Mouse (Mus musculus): Measurements from ENCODE around the gene Gng7. TPM values are rescaled to one million over a fixed set of nuclear protein-coding genes. Genes with fewer than 3 reads are reported as not detected.

Gng7 gene
- total RNA-seq, 2 experiments from 2014 or later = 0.57 to 0.83 TPM

DNA sequence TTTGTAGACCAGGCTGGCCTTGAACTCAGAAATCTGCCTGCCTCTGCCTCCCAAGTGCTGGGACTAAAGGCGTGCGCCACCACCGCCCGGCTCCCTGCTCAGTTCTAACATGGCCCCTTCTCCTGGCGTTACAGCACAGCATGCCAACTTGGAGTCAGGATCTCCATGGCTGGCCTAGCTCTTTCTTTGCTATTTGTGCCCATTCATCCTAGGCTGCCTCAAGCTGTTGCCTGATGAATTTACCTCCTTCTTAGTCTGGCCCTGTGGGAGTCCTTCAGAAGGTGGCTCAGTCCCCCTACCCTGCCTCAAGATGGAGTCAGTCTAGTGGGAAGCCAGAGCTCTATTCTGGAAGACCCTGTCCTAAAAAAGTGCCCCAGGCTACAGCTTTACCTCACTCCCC lies 12.1 kb upstream of the Gng7 start:
- ATAC-seq (replicated peaks; ENCODE audit: poor library complexity) = no peak

DNA sequence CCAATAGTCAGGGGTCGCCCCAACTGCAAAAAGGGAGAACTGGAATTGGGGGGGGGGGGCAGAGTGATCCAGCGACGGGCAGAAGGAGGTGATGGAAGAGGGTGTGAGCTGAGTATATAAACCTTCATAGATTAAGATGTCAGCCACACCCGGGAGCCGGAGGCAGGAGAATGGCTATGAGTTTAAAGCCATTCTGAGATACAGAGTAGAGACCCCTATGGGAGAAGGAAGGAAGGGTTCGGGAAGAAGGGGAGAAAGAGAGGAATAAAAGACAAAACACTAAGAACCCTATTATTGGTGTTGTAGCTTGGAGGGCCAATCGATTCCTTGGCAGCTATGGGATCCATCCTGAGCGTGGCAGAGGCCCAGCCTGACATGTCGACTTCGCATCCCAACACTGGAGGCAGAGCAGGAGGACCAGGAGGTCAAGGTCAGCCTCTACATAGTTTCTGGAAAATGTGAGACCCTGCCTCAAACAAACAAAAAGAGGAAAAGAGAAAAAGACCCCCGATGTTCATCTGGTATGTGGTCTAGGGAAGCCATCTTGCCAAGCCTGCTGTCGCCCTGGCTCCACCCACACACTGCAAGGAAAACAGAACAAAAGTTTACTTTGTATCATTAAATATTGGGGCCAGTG lies 11.0 kb upstream of the Gng7 start, which contains the start of gene Diras1:
Gene Diras1 (minus strand): TSS at position 24 of the 637 bp plus-strand sequence.
- no peak for ATAC-seq (replicated peaks; ENCODE audit: poor library complexity)

DNA sequence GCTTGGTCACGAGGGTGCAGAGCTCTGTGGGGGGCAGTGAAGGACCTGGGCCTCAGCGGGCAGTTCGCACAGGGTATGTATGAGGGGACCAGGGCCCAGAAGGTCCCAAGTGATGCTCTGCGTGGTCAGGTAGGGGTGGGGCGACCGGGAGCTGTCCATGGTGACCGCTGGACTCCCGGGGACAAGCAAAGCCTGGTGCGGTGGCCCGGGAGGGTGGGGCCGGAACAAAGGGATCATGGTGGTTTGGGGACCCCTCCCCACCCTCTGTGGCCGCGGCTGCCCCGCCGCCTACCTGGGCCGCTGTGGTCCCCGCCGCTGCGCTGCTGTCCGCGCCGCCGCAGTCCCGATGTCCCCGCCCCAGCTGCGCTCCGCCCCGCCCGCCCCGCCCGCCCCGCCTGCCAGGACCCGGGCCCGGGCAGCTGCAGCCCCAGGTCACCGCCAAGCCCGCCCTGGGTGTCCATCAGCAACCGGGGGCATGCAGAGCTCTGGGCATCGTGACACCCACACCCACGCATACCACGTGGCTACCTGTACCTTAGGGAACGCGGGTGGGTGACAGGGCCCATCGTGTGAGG lies 10.4 kb upstream of the Gng7 start:
- no peak for ATAC-seq (replicated peaks; ENCODE audit: poor library complexity)

DNA sequence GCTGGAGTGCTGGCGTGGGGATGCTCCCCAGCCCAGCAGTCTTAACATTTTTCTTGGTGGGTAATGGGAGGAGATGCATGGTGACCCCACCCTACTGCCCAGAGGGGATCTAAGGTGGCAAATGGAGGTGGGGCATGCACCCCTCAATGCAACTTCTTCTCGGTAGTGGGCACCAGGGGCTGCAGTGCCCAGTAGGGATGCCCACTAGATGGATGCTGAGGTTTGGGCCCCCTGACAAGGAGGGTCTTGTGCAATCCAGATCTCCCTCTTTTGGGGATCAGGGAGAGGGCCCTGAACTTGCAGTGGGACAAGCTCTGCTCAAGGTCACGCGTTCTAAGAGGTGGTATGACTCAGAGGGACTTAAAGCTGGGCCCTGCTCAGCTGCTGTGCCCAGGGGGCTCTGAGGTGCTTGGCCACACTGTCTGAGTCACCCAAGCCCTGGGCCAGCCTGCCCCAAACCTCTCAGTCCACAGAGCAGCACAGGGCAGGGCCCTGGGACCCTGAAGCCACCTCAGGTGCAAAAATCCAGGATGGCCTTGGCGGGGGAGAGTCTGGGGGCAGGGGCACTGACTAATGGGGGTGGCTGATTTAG lies 9.7 kb upstream of the Gng7 start:
- no peak for ATAC-seq (replicated peaks; ENCODE audit: poor library complexity)

DNA sequence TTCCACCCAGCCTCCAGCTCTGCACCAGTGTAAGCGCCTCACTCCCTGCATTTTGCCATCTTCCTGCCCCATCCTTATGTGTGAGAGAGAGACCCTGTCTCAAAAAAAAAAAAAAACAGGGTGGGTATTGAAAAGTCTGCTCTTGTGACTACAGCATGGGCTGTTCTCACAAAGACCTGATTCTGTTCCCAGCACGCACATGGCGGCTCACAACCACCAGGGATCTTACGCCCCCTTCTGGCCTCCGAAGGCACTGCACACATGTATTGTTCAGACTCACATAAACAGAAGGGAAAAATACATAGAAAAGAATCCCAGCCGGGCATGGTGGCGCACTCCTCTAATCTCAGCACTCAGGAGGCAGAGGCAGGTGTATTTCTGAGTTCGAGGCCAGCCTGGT lies 8.0 kb upstream of the Gng7 start:
- ATAC-seq (replicated peaks; ENCODE audit: poor library complexity) = no peak

DNA sequence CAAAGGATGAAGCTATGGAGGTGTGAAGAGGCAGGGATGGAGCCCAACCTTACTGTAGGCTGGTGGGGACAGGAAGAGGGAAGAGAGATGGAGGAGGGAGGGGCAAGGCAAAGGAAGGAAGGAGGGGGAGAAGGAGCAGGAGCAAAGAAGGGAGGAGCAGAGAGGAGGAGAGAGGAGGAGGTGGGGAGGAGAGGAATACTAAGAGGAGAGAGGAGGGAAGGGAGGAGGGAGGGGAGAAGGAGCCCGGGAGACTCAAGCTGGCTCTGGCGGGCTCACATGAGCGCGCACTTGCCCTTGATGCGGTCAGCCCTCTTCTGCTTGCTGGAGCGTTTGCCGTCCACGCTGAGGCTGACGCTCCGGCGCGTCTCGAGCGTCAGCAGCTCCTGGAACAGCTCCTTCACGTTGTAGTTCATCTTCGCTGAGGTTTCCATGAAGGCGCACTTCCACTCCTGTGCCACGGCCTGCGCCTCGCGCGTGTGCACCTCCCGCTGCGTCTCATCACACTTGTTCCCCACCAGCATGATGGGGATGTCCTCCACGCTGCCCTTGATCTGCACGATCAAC lies 6.9 kb upstream of the Gng7 start:
- no peak for ATAC-seq (replicated peaks; ENCODE audit: poor library complexity)

DNA sequence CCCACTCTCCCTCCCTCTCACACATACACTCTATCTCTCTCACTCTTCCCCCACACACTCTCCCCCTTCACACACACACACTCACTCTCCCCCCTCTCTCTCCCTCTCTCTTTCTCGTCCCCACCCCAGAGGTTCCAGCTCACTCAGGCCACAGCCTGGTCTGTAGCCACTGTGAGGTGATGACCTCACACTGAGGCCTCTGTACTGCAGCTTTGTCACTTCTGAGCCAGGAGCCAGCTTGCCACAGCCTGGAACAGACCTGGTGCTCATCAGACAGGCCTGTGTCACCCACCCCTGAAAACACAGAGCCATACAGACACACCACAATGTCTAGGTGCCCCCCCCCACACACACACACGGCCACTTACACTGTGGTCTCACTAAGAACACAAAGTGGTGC lies 5.5 kb upstream of the Gng7 start:
- no peak for ATAC-seq (replicated peaks; ENCODE audit: poor library complexity)

DNA sequence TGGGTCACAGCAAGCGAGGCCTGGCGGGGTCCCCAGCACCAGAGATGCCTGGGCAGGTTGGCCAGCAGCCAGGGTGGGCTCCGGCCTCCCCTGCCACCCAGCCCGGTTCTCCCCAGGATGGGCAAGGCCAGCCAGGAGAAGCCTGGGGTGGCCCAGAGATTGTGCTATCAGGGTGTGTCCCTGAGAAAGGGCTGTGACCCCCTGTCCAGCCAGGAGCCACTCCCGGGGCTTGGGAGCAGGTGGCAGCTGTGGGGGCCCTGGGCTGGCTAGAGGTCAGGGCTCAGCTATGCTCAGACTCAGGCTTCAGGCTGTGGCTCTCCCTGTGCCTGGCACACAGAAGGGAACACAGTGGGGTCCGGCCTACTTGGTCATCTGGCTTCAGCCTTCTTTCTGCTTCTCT lies 4.9 kb upstream of the Gng7 start:
- no peak for ATAC-seq (replicated peaks; ENCODE audit: poor library complexity)

DNA sequence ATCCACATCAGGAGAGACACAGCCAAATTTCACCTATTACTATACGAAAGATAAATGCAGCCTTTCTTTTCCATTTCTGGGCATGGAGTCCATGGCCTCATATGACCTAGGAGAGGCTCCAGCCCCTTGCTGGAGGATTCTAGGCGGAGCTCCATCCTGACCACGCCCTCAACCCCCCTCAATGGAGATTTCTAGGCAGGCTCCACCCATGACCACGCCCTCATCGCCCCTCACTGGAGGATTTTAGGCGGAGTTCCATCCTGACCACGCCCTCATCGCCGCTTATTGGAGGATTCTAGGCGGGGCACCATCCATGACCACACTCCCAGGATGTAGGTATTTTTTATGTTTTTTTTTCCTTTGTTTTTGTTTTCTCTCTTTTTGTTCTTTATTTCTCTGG lies 3.6 kb upstream of the Gng7 start:
- ATAC-seq (replicated peaks; ENCODE audit: poor library complexity) = peak; percentile 27

DNA sequence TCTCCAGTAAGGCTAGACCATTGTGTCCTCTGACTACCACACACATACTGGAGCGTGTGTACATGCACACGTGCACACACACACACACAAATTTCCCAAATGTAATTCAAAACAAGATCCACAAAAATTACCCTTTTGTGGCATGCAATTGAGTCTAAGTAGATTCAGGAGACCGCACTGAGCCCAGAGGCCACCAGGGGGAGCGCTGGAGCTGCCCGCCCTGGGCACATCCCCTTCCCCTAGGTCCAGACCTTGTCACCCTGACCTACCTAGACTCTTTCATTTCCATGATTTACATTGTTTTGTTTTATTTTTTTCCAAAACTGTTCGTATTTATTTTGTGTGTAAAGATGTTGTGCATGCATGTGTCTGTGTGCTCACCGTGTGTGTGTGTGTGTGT lies 1.9 kb upstream of the Gng7 start:
- peak; percentile 56 for ATAC-seq (replicated peaks; ENCODE audit: poor library complexity)

DNA sequence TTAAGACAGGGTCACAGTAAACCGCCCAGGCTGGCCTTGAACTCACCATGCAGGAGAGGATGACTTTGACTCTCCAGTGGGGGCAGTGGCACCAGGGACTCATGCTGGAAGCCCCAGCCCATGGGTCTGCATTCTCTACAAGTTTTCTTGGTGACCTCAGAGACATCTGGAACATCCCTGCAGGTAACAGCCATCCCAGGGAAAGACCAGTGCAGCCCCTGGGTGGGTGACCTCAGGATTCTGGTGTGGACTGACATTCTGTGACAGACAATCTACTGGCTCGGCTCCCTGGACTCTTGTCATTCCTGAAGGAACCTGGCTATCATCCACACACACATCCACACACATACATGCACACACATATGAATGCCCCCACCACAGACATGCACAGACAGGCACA lies 921 bp upstream of the Gng7 start:
- ATAC-seq (replicated peaks; ENCODE audit: poor library complexity) = no peak

DNA sequence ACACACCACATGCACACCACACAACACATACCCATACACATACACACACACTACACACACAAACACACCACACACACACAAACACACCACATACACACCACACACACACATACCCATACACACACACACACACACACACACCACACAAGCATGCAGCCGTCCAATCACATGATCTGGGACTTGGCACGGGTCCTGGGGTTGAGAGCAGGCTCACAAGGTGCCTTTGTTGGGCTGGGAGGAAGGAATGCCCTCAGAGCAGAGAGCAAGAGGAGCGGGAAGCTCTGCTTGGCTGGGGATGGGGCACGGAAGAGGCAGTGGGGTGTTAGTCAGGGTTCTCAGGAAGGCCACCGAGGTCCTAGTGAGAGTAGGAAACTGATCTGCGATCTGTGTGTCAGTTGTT lies 3.9 kb downstream of the Gng7 start:
- ATAC-seq (replicated peaks; ENCODE audit: poor library complexity) = no peak

DNA sequence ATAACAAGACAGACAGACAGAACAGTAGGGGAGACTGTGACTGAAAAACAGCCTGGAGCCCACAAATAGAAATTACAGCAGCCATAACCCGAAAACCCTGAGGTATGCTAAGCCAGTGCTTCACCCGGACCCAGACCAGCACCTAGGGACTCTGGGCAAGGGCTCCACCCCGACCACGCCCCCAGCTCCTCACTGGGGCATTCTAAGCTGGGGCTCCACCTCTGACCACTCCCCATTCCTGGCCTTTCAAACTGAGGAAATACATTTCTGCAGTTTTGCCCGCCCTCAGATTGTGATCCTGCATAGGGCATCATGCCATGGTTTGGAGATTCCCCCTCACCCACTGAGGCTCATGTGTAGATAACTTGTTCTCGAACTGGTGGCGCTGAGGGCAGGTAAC lies 7.5 kb downstream of the Gng7 start:
- ATAC-seq (replicated peaks; ENCODE audit: poor library complexity) = peak; percentile 61

DNA sequence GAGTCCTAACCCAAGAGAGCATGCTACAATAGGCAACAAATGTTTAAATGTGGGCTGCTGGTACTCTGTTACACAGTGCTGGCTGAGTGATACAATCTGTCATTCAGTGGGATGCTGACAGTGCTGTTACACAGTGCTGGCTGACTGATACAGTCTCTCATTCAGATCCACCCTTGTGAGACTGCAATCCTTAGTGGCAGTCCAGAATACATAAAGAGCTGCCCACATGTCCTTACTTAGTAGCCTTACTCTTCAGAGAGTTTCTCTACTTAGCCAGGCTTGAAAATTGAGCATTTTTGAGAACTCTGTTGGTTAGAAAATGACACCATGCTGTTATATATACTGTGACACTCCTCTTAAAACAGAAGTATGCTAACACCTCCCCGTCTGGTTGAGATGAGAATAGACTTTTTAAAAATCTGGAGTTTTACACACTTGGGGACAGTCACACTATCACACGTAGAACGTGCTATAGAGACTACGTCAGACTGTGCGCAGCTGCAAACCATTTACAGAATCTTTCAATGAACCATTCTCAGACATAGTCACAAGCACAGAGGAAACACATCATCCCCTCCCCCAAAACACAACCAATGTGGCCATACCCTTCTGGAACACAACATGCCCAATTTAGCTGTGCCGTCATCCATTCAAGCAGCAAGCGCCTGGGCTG lies 8.6 kb downstream of the Gng7 start:
- no peak for ATAC-seq (replicated peaks; ENCODE audit: poor library complexity)

DNA sequence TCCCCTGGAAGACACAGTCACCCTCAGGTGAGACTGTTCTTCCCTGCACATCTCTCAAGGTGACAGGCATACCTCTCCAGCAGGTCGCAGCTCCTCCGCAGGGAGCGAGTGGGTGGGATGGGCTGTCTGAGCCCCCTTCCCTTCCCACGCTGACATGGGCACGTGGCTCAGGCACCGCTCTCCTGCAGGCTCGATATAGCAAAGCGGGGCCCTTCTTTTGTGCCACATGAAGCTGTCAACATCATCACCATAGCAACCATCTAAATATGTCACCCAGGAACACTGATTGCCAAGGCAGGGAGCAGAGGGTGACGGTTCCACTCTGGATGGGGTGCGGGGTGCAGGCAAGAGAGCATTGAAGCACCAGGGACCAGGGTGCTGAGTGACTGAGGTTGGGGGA lies 13.6 kb downstream of the Gng7 start:
- no peak for ATAC-seq (replicated peaks; ENCODE audit: poor library complexity)

DNA sequence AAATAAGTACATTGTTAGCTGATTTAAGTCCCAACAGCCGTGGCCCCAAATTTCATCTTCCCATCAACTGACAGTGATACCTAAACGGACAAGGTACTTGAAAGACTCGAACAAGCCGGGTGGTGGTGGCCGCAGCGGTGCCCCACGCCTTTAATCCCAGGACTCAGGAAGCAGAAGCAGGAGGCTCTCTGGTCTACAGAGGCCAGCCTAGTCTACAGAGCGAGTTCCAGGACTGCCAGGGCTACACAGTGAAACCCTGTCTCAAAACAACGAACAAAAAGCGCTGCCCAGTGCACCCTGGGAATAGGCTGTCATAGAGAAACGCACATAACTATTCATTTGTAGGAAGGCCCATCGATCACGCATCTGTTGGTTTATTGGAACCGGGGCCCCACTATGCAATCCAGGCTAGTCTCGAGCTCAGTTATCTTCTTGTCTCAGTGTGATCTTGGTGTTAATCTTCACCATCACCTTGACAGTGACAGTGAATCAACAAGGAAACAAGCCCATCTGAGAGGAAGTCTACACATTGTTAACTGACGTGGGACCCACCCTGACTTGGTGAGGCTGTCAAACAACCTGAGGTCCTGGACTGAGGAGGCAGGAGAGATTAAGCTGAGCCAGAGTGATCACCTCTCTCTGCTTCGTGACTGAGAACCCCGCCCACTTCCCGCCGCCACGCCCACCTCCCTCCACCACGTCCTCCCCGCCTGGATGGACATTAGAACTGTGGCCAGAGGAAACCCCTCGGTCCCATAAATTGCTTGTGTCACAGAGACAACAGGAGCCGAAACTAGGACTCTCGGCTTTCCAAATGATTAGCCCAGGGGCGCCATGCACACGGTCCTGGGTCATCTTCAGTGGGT lies 14.3 kb downstream of the Gng7 start:
- peak; percentile 26; the same call in 1 of the 2 replicates for ATAC-seq (replicated peaks; ENCODE audit: poor library complexity)

DNA sequence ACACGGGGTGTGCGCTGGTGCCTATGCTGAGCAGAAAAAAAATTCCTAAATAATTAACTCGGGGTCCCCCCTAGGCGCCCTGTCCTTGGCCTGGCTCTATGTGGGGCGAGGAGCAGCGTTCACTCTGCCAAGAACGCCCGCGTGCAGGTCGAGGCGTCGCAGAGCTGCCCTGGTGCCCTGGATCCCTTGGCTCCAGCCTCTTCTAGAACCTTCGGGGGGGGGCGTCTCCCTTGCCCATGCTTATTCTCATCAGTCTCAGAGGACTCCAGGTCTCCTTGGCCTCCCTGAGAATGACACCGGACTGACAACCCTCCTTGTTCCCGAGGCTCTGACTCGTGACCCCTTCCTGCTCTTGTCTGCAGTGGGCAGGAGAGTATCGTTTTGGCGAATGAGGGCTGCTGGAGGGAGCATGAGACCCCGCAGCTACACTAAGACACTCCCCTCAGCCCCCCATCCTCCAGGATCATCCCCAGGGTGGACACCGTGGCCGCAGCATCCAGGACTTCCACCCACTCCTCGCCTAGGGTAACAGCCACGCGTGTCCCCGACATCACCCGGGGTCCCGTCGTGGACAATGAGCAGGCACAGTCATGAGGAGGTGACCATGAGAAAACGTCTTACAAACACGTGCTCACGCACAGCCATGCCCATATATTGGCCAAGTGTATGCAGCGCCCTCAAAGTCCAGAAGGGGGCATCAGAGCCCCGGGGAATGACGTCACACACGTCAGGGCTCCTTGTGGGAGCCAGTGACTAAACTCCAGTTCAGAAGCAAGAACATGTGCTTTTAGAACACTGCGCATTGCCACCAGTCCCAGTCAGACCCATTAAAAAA lies 15.2 kb downstream of the Gng7 start:
- ATAC-seq (replicated peaks; ENCODE audit: poor library complexity) = peak; percentile 78

DNA sequence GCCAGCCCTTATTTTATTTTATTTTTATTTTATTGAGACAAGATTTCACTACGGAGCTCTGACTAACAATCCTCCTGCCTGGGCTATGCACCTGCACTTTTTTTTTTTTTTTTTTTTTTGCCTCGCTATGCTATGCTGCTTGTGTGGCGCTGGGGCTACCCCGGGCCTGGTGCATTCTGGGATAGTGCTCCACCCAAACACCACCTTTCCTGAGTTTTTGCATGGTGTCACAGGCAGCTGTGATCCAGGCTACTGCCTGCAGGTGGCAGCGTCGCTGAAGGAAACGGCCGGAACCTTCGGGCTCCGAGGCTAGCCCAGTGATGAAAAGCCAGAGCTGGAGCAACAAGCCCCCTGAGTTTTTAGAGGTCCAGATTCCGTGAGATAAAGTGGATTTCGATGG lies 16.0 kb downstream of the Gng7 start:
- peak; percentile 71 for ATAC-seq (replicated peaks; ENCODE audit: poor library complexity)

DNA sequence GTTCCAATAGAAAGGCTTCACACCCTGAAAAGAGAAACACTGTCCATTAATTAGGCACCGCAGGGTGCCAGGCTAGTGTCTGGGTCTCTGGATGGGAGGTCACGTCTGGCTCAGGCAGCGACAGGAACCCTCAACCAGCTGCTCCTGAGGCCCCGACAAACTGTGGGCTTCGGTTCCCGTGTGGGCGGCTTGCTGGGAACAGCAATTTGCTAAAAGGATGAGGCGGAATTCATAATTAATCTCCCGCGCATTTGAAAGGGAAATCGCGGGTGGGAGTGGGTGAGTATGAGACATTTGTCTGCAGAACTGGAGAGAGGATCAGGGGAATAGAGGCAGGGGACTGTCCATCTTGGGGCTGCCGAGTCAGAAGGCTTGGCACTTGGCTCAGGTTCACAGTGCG lies 16.7 kb downstream of the Gng7 start:
- no peak for ATAC-seq (replicated peaks; ENCODE audit: poor library complexity)

DNA sequence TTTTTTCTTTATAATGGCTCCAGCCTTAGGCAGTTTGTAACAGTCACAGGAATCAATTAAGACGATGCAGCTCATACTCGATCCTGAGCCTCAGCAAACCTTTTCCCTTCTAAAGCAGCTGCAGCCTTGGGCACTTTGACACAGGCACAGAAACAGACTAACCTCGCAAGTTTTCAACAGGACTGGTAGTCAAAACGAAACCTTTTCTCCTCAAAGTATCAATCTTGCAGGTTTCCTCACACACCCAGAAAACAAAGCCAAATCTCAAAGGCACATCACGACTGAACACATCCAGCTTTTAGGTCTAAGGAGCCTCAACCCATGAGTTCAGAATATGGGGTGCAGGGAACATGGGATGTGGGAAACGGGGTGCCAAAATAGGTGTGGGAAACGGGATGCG lies 17.4 kb downstream of the Gng7 start:
- ATAC-seq (replicated peaks; ENCODE audit: poor library complexity) = no peak

All from megakaryocyte progenitor cell, adult 5-6 weeks (primary cell).